Mouse (Mus musculus): ENCODE measurements at regions not wholly inside any gene's neighbourhood (a gene's known extent, or its start where the extent isn't known, plus 50 kb on each side); places are given as distances from the start of the nearest gene placed in this dataset.

DNA sequence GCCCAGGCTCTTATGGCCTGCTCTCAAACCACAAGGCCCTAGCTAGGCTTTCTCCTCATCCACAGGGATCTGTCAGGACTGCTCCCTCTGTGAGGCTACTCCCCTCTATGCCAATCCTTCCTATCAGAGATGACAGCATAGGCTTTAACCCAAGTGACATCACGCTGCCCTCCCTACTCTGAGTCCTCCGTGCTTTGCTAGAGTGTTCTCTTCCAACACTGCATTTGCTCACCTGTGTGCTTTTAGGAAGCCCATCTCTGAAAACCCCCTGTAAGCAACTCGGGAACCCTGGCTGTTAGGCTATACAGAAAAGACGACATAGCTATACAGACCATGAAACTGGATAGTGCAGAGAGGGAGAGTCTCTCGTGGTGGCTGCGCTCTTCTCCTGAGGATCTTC is 216.3 kb upstream of the Mkln1 start:
- Histone ChIP-seq H3K4me1 (ENCODE audit: insufficient read depth, low read length) (no peaks in the 10 kb centered on the region), H3K4me3 (ENCODE audit: low read depth, low read length) (no peak overlapping the region), H3K27me3 (ENCODE audit: insufficient read depth, low read length) (no peaks in the 10 kb centered on the region), H3K4me2 (ENCODE audit: low read depth, low read length, poor library complexity, severe bottlenecking) (no peak overlapping the region), H3K9ac (replicated peaks; ENCODE audit: low read length, poor library complexity, severe bottlenecking) (no peak overlapping the region), H3K9me3 (ENCODE audit: low read length) (no peaks in the 10 kb centered on the region), H3K36me3 (ENCODE audit: insufficient read depth, low read length) (no peaks in the 10 kb centered on the region), H3K27ac (ENCODE audit: low read depth, low read length) (no peak overlapping the region)
- 86% methylated on average over 6 of the region's 6 CpGs for WGBS
- DNase-seq (ENCODE audit: low spot score), result no peak
- ATAC-seq (ENCODE audit: low FRiP score), result no peak
- TF ChIP-seq CTCF (IDR thresholded peaks at IDR 0.05), result no peak

DNA sequence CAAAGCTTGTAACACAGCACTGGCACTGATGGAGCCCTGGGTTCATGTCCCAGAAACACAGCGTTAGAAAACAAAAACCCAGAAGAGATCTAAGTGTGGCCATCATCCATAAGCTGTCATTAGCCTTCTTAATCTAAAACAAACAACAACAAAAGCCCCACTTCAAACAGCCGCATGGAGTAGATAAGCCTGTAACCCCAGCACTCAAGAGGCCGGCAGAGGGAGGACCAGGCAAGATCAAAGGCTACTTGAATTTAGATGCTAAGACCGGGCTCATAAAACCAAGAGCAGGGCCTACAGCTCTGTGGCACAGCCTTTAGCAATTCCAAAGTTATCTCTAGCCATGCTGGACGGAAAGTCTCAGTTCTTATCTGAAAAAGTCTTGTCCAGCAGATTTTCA is 215.4 kb upstream of the Mkln1 start:
- ATAC-seq (ENCODE audit: low FRiP score) (no peak), DNase-seq (ENCODE audit: low spot score) (no peak)
- no peak for TF ChIP-seq CTCF (IDR thresholded peaks at IDR 0.05)
- WGBS, result 48% methylated on average over 5 of the region's 5 CpGs
- Histone ChIP-seq H3K9me3 (ENCODE audit: low read length) (no peaks in the 10 kb centered on the region), H3K36me3 (ENCODE audit: insufficient read depth, low read length) (no peaks in the 10 kb centered on the region), H3K9ac (replicated peaks; ENCODE audit: low read length, poor library complexity, severe bottlenecking) (no peak overlapping the region), H3K4me3 (ENCODE audit: low read depth, low read length) (no peak overlapping the region), H3K27me3 (ENCODE audit: insufficient read depth, low read length) (no peaks in the 10 kb centered on the region), H3K4me1 (ENCODE audit: insufficient read depth, low read length) (no peaks in the 10 kb centered on the region), H3K4me2 (ENCODE audit: low read depth, low read length, poor library complexity, severe bottlenecking) (no peak overlapping the region), H3K27ac (ENCODE audit: low read depth, low read length) (no peak overlapping the region)

DNA sequence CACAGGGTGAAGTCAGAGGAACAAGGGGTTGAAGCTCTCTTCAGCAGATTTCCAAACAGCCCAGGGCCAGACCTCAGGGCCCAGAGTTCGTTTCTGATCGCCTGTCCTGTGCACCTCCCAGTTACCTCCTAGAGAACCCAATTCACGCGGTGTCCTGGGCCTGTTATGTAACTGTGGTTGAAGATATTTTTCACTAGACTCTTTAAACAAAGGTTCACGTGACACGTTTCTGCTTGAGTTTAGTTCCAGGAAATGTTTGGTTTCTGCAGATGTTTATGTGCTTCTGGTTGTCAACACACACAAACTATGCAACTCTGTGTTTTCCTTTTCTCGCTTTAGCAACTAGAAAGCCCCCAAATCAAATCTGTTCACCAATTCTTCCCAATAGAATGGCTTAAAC is 214.0 kb upstream of the Mkln1 start:
- no peak overlapping the region for H3K27ac ChIP-seq (ENCODE audit: low read depth, low read length)
- H3K27me3 ChIP-seq (ENCODE audit: insufficient read depth, low read length), result no peaks in the 10 kb centered on the region
- no peaks in the 10 kb centered on the region for H3K9me3 ChIP-seq (ENCODE audit: low read length)
- WGBS, result 92% methylated on average over 7 of the region's 7 CpGs
- H3K4me1 ChIP-seq (ENCODE audit: insufficient read depth, low read length), result no peaks in the 10 kb centered on the region
- no peak overlapping the region for H3K4me3 ChIP-seq (ENCODE audit: low read depth, low read length)
- no peaks in the 10 kb centered on the region for H3K36me3 ChIP-seq (ENCODE audit: insufficient read depth, low read length)
- no peak overlapping the region for H3K9ac ChIP-seq (replicated peaks; ENCODE audit: low read length, poor library complexity, severe bottlenecking)
- no peak overlapping the region for H3K4me2 ChIP-seq (ENCODE audit: low read depth, low read length, poor library complexity, severe bottlenecking)
- DNase-seq (ENCODE audit: low spot score) (no peak), ATAC-seq (ENCODE audit: low FRiP score) (no peak)
- TF ChIP-seq CTCF (IDR thresholded peaks at IDR 0.05), result no peak

DNA sequence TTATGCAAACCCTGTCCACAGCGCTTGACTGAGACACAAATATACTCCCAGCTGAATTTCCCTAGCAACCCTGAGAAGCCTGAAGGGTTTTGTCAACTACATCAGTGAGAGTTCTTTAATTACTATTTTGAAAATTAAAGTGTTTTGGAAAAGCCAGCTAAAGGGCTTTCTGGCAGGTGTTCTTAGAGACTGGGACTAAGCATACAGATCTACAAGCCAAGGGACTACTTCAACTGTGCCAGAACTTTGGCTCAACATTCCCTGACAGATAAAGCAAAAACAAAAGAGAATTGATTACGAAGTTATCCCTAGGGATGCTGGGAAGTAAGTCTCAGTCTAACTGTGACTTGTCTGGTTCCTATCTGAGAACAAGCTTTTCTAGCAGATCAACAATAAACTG is 213.4 kb upstream of the Mkln1 start:
- DNase-seq (ENCODE audit: low spot score) (no peak), ATAC-seq (ENCODE audit: low FRiP score) (no peak)
- TF ChIP-seq CTCF (IDR thresholded peaks at IDR 0.05), result no peak
- H3K4me3 ChIP-seq (ENCODE audit: low read depth, low read length), result no peak overlapping the region
- H3K27ac ChIP-seq (ENCODE audit: low read depth, low read length), result no peak overlapping the region
- no peak overlapping the region for H3K4me2 ChIP-seq (ENCODE audit: low read depth, low read length, poor library complexity, severe bottlenecking)
- H3K9ac ChIP-seq (replicated peaks; ENCODE audit: low read length, poor library complexity, severe bottlenecking), result no peak overlapping the region
- H3K27me3 ChIP-seq (ENCODE audit: insufficient read depth, low read length), result no peaks in the 10 kb centered on the region
- H3K36me3 ChIP-seq (ENCODE audit: insufficient read depth, low read length), result no peaks in the 10 kb centered on the region
- H3K4me1 ChIP-seq (ENCODE audit: insufficient read depth, low read length), result no peaks in the 10 kb centered on the region
- WGBS, result 61% methylated on average over 2 of the region's 2 CpGs
- H3K9me3 ChIP-seq (ENCODE audit: low read length), result no peaks in the 10 kb centered on the region

DNA sequence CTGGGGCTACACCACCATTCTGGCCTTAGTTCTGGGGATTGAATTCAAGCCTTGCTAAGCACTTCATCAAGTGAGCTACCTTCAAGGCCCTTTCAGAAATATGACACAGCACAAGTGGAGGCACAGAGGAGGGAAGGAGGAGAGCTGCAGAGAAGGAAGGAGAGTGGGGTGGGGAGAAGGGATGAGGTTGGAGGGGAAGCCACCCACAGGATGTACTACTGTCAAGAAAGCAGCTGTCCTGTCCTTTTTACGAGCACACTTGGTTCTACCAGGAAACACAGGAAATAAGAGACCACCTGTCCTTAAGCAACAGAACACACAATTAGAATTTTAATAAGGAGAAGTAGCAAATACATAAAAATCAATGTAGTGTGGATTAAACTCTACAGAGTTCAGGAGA is 210.5 kb upstream of the Mkln1 start:
- 92% methylated on average over 1 of the region's 1 CpGs for WGBS
- Histone ChIP-seq H3K4me3 (ENCODE audit: low read depth, low read length) (no peak overlapping the region), H3K36me3 (ENCODE audit: insufficient read depth, low read length) (no peaks in the 10 kb centered on the region), H3K9ac (replicated peaks; ENCODE audit: low read length, poor library complexity, severe bottlenecking) (no peak overlapping the region), H3K9me3 (ENCODE audit: low read length) (no peaks in the 10 kb centered on the region), H3K27me3 (ENCODE audit: insufficient read depth, low read length) (no peaks in the 10 kb centered on the region), H3K4me1 (ENCODE audit: insufficient read depth, low read length) (no peaks in the 10 kb centered on the region), H3K4me2 (ENCODE audit: low read depth, low read length, poor library complexity, severe bottlenecking) (no peak overlapping the region), H3K27ac (ENCODE audit: low read depth, low read length) (no peak overlapping the region)
- no peak for DNase-seq (ENCODE audit: low spot score)
- ATAC-seq (ENCODE audit: low FRiP score), result no peak
- no peak for TF ChIP-seq CTCF (IDR thresholded peaks at IDR 0.05)

GRCm38 (mm10) chr6:31189060-31189459 is 209.5 kb upstream of the Mkln1 start:
- Histone ChIP-seq H3K4me2 (ENCODE audit: low read depth, low read length, poor library complexity, severe bottlenecking) (no peak overlapping the region), H3K27me3 (ENCODE audit: insufficient read depth, low read length) (no peaks in the 10 kb centered on the region), H3K4me1 (ENCODE audit: insufficient read depth, low read length) (no peaks in the 10 kb centered on the region), H3K36me3 (ENCODE audit: insufficient read depth, low read length) (no peaks in the 10 kb centered on the region), H3K9ac (replicated peaks; ENCODE audit: low read length, poor library complexity, severe bottlenecking) (no peak overlapping the region), H3K27ac (ENCODE audit: low read depth, low read length) (no peak overlapping the region), H3K4me3 (ENCODE audit: low read depth, low read length) (no peak overlapping the region), H3K9me3 (ENCODE audit: low read length) (no peaks in the 10 kb centered on the region)
- 64% methylated on average over 7 of the region's 7 CpGs for WGBS
- TF ChIP-seq CTCF (IDR thresholded peaks at IDR 0.05), result peak; percentile 72
- DNase-seq (ENCODE audit: low spot score) (peak; percentile 59), ATAC-seq (ENCODE audit: low FRiP score) (no peak)

DNA sequence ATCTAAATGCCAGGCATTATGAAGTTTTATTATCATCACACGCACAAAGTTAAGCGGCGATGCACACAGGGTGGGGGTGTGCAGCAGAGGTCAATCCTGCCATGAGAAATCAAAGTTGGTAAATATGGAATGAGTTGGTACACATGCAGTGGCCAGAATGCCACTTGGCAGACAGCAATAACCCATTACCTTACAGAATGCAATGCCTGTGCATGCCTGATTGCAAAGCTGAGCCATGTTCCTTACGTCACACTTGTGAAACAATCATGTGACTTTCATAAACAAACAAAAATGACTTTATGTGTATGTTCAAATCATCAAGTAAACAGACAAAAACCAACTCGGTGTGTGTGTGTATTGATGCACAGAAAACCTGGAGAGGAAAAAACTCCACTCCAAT is 208.5 kb upstream of the Mkln1 start:
- ATAC-seq (ENCODE audit: low FRiP score) (no peak), DNase-seq (ENCODE audit: low spot score) (no peak)
- Histone ChIP-seq H3K27ac (ENCODE audit: low read depth, low read length) (no peak overlapping the region), H3K27me3 (ENCODE audit: insufficient read depth, low read length) (no peaks in the 10 kb centered on the region), H3K4me3 (ENCODE audit: low read depth, low read length) (no peak overlapping the region), H3K36me3 (ENCODE audit: insufficient read depth, low read length) (no peaks in the 10 kb centered on the region), H3K4me1 (ENCODE audit: insufficient read depth, low read length) (no peaks in the 10 kb centered on the region), H3K9me3 (ENCODE audit: low read length) (no peaks in the 10 kb centered on the region), H3K4me2 (ENCODE audit: low read depth, low read length, poor library complexity, severe bottlenecking) (no peak overlapping the region), H3K9ac (replicated peaks; ENCODE audit: low read length, poor library complexity, severe bottlenecking) (no peak overlapping the region)
- 84% methylated on average over 5 of the region's 5 CpGs for WGBS
- no peak for TF ChIP-seq CTCF (IDR thresholded peaks at IDR 0.05)
